10 mouse cellular contexts compared by ENCODE assay signal in genomic region chr4:153189485-153189884, GRCm38 (mm10).
DNase-seq lines count a peak whose midpoint lies in the region; ATAC-seq and TF ChIP-seq lines count a peak whose summit lies in the region.
"Had no signal": no experiment of that assay in that cellular context is flagged by ENCODE, and none has a peak within 500 bp of the region (broad histone marks: within the 10 kb centered on the region; RNA-seq: fewer than 3 reads in every experiment).

No protein-coding gene starts in this region.

- 7% methylated on average over 8 of the region's 8 CpGs for WGBS in kidney, postnatal 0 days

- H3K27me3 ChIP-seq in kidney, postnatal 0 days (ENCODE audit: insufficient read depth, low read length): no peaks in the 10 kb centered on the region
- H3K27me3 ChIP-seq: liver, embryonic 13.5 days had no signal

- H3K36me3 ChIP-seq in kidney, postnatal 0 days (ENCODE audit: insufficient read depth, low read length): no peaks in the 10 kb centered on the region
- H3K36me3 ChIP-seq: embryonic facial prominence, embryonic 13.5 days; liver, embryonic 13.5 days had no signal

- DNase-seq in frontal cortex, postnatal 14 days (ENCODE audit: low spot score in 2 of 2): no peak
- DNase-seq in urinary bladder, adult 2 months (ENCODE audit: low spot score): peak; percentile 25
- no peak for DNase-seq in urinary bladder, postnatal 10 days (ENCODE audit: low spot score)
- DNase-seq in kidney, postnatal 0 days (ENCODE audit: low spot score): peak; percentile 91
- DNase-seq in retina, postnatal 1 day: peak; percentile 80
- DNase-seq in T-cell, adult 2 months (ENCODE audit: low spot score): no peak
- no peak for DNase-seq in spleen, adult 18-20 months
- DNase-seq: liver, embryonic 13.5 days had no signal

- 0 out of 2 replicates have a peak, but pooled peaks have one; percentile 39 for ATAC-seq in frontal cortex, adult (ENCODE audit: low TSS enrichment)
- ATAC-seq in kidney, postnatal 0 days (replicated peaks; ENCODE audit: low FRiP score, low read depth): peak; percentile 36; the same call in 1 of the 2 replicates

- H3K27ac ChIP-seq in kidney, postnatal 0 days: no peak overlapping the region
- H3K27ac ChIP-seq: embryonic facial prominence, embryonic 13.5 days; liver, embryonic 13.5 days had no signal

- no peak overlapping the region for H3K4me2 ChIP-seq in kidney, postnatal 0 days (ENCODE audit: low read length)
- H3K4me2 ChIP-seq: embryonic facial prominence, embryonic 13.5 days; liver, embryonic 13.5 days had no signal

- no peaks in the 10 kb centered on the region for H3K4me1 ChIP-seq in kidney, postnatal 0 days (replicated peaks; ENCODE audit: insufficient read depth, low read length)
- H3K4me1 ChIP-seq: liver, embryonic 13.5 days had no signal

- H3K9me3 ChIP-seq in kidney, postnatal 0 days (replicated peaks; ENCODE audit: low read length): no peaks in the 10 kb centered on the region
- H3K9me3 ChIP-seq: embryonic facial prominence, embryonic 13.5 days had no signal

- no peak overlapping the region for H3K4me3 ChIP-seq in kidney, postnatal 0 days (replicated peaks; ENCODE audit: low read depth, low read length)
- H3K4me3 ChIP-seq: embryonic facial prominence, embryonic 13.5 days; liver, embryonic 13.5 days had no signal

- no peak overlapping the region for H3K9ac ChIP-seq in kidney, postnatal 0 days (ENCODE audit: low read depth, low read length)
- H3K9ac ChIP-seq: embryonic facial prominence, embryonic 13.5 days; liver, embryonic 13.5 days had no signal

- TF ChIP-seq CTCF in kidney, postnatal 0 days (IDR thresholded peaks at IDR 0.05; ENCODE audit: low read depth): no peak

Comparison
In these comparisons a context has a peak if more than half of its experiments do, and no peak if none do; other contexts are left out.
1. DNase-seq: peak in urinary bladder, adult 2 months (single experiment), kidney, postnatal 0 days (single experiment) and retina, postnatal 1 day (single experiment); none in frontal cortex, postnatal 14 days (0 of 2), urinary bladder, postnatal 10 days (single experiment), T-cell, adult 2 months (single experiment) and spleen, adult 18-20 months (0 of 2).